Mouse (Mus musculus): ENCODE measurements at regions not wholly inside any gene's neighbourhood (a gene's known extent, or its start where the extent isn't known, plus 50 kb on each side); places are given as distances from the start of the nearest gene placed in this dataset.

DNA sequence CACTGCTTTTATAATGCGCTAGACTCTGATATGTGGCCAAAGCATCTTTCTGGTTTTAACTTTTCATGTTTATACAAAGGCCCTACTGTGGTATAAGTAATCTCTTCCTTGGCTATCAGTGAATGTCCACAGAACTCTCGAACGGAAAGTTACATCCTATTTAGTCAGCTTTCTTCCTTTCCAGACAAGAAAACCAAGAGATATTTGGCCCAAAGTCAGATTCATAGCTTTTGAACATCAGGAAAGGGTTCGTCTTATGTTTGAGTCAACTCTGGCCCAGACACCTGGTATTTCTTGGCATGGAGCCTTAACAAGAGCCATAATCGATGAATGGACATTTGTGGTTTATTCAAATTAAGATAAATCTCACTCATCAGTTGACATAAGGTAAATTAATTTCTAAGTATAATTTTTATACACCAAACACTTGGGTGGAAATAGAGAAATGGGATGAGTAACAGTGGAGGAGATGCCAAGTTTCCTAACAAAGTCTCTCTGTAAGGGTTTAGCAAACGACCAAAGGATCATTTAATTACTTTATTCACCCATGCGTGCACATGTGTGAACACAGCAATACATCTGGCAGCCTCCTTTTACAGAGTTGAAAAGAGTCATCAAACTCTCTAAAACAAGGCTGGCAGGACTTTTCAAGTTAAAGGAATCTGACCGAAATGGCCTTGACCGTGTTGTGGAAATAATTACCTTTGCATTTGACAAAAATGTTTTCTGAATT lies 287.2 kb upstream of the Rbms1 start:
- H3K36me3 ChIP-seq (replicated peaks; ENCODE audit: control insufficient read depth, insufficient read depth, low read depth), result no peaks in the 10 kb centered on the region
- DNase-seq (ENCODE audit: low read depth in 3 of 3, low spot score in 3 of 3) (no peak), ATAC-seq (ENCODE audit: insufficient read depth) (no peak)
- no peaks in the 10 kb centered on the region for H3K27me3 ChIP-seq (ENCODE audit: control insufficient read depth, insufficient read depth, low read length)
- H3K27ac ChIP-seq, result no peak overlapping the region
- H3K9ac ChIP-seq (replicated peaks), result no peak overlapping the region
- TF ChIP-seq CTCF (IDR thresholded peaks at IDR 0.05; ENCODE audit: low read depth), result no peak
- no peak for TF ChIP-seq EP300 (IDR thresholded peaks at IDR 0.05; ENCODE audit: low read depth)
- H3K4me2 ChIP-seq (ENCODE audit: low read depth), result no peak overlapping the region
- H3K4me3 ChIP-seq (ENCODE audit: insufficient read depth in 1 of 2, low read depth in 2 of 2, low read length in 2 of 2), result no peak overlapping the region
- no peaks in the 10 kb centered on the region for H3K4me1 ChIP-seq (replicated peaks; ENCODE audit: control insufficient read depth in 2 of 2, insufficient read depth in 2 of 2, low read length in 1 of 2)
- WGBS (ENCODE audit: insufficient replicate concordance), result 62% methylated on average over 9 of the region's 9 CpGs
- H3K9me3 ChIP-seq (ENCODE audit: control insufficient read depth, low read length), result no peaks in the 10 kb centered on the region

DNA sequence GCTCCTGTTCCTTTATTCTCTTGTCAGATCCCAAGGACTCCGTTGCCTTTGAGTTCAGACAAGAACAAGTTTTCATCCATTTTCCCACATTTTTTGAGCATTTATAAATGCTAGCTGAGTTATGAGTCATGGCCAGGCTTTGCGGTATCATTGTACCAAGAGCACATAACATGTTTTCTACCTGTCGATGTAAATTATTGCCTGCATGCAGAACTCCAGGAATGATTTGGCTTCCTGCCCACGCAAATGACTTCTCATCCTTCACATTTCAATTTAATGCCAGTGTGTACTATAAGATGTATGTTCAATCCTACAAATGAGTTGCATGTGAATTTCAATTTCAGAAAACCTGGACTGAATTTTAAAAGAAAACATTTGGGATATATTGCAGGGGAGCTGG lies 285.0 kb upstream of the Rbms1 start:
- Histone ChIP-seq H3K9ac (replicated peaks) (no peak overlapping the region), H3K9me3 (ENCODE audit: control insufficient read depth, low read length) (no peaks in the 10 kb centered on the region), H3K36me3 (replicated peaks; ENCODE audit: control insufficient read depth, insufficient read depth, low read depth) (no peaks in the 10 kb centered on the region), H3K4me2 (ENCODE audit: low read depth) (no peak overlapping the region), H3K27ac (no peak overlapping the region), H3K4me3 (ENCODE audit: insufficient read depth in 1 of 2, low read depth in 2 of 2, low read length in 2 of 2) (no peak overlapping the region), H3K4me1 (replicated peaks; ENCODE audit: control insufficient read depth in 2 of 2, insufficient read depth in 2 of 2, low read length in 1 of 2) (no peaks in the 10 kb centered on the region), H3K27me3 (ENCODE audit: control insufficient read depth, insufficient read depth, low read length) (no peaks in the 10 kb centered on the region)
- ATAC-seq (ENCODE audit: insufficient read depth), result no peak
- DNase-seq (ENCODE audit: low read depth in 3 of 3, low spot score in 3 of 3), result no peak
- TF ChIP-seq EP300 (IDR thresholded peaks at IDR 0.05; ENCODE audit: low read depth), result no peak
- no peak for TF ChIP-seq CTCF (IDR thresholded peaks at IDR 0.05; ENCODE audit: low read depth)
- WGBS (ENCODE audit: insufficient replicate concordance), result 67% methylated on average over 4 of the region's 4 CpGs

DNA sequence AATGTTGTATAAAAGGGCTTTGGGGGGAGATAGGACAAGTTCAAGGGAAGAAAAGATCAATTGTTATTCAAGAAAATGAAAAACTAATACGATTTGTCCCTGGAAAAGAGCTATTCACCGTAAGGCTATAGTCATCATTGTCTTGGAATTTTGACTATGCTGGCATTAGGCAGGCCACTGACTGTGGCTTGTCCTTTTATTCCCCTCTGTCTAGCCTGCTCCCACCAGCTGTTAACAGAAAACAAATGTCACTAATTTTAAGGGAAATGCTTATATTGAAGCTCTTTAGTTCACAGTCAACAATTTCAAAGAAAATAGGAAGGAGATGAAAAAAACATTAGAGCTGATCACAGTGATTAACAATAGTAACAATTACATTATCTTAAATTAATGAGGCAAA lies 284.3 kb upstream of the Rbms1 start:
- no peak overlapping the region for H3K4me3 ChIP-seq (ENCODE audit: insufficient read depth in 1 of 2, low read depth in 2 of 2, low read length in 2 of 2)
- no peak overlapping the region for H3K9ac ChIP-seq (replicated peaks)
- WGBS (ENCODE audit: insufficient replicate concordance), result 39% methylated on average over 2 of the region's 2 CpGs
- H3K27me3 ChIP-seq (ENCODE audit: control insufficient read depth, insufficient read depth, low read length), result no peaks in the 10 kb centered on the region
- H3K4me2 ChIP-seq (ENCODE audit: low read depth), result no peak overlapping the region
- no peaks in the 10 kb centered on the region for H3K36me3 ChIP-seq (replicated peaks; ENCODE audit: control insufficient read depth, insufficient read depth, low read depth)
- ATAC-seq (ENCODE audit: insufficient read depth), result no peak
- TF ChIP-seq CTCF (IDR thresholded peaks at IDR 0.05; ENCODE audit: low read depth) (no peak), EP300 (IDR thresholded peaks at IDR 0.05; ENCODE audit: low read depth) (no peak)
- H3K9me3 ChIP-seq (ENCODE audit: control insufficient read depth, low read length), result no peaks in the 10 kb centered on the region
- no peaks in the 10 kb centered on the region for H3K4me1 ChIP-seq (replicated peaks; ENCODE audit: control insufficient read depth in 2 of 2, insufficient read depth in 2 of 2, low read length in 1 of 2)
- H3K27ac ChIP-seq, result no peak overlapping the region
- no peak for DNase-seq (ENCODE audit: low read depth in 3 of 3, low spot score in 3 of 3)

DNA sequence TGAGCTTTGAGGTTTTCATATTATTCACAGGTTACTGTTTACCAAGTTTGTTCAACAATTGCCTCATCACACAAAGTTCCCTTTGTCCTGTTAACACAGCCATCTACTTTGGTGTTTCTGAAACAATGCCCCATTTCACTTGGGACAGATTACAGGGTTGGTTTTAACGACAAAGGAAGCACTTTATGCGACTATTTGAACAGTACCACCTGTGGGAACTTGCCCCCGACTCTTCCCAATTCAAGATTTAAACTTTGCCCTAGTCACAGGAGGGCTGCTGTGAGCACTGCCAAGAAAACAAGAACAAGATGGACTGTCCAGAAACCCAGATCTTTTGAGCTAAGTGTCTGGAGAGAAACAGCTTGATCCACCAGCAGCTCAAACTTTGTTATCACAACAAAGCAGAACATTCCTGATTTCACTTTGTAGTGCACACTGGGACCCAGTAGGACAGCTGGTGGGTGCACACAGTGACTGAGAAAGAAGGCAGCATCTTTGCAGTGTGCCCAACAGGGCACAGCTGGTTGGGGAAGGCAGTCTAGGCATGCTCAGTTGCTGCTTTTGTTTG lies 283.8 kb upstream of the Rbms1 start:
- H3K4me3 ChIP-seq (ENCODE audit: insufficient read depth in 1 of 2, low read depth in 2 of 2, low read length in 2 of 2), result no peak overlapping the region
- no peak for TF ChIP-seq CTCF (IDR thresholded peaks at IDR 0.05; ENCODE audit: low read depth)
- TF ChIP-seq EP300 (IDR thresholded peaks at IDR 0.05; ENCODE audit: low read depth), result no peak
- no peak for DNase-seq (ENCODE audit: low read depth in 3 of 3, low spot score in 3 of 3)
- H3K36me3 ChIP-seq (replicated peaks; ENCODE audit: control insufficient read depth, insufficient read depth, low read depth), result no peaks in the 10 kb centered on the region
- ATAC-seq (ENCODE audit: insufficient read depth), result no peak
- 11% methylated on average over 3 of the region's 3 CpGs for WGBS (ENCODE audit: insufficient replicate concordance)
- H3K27me3 ChIP-seq (ENCODE audit: control insufficient read depth, insufficient read depth, low read length), result no peaks in the 10 kb centered on the region
- H3K4me1 ChIP-seq (replicated peaks; ENCODE audit: control insufficient read depth in 2 of 2, insufficient read depth in 2 of 2, low read length in 1 of 2), result no peaks in the 10 kb centered on the region
- H3K27ac ChIP-seq, result no peak overlapping the region
- H3K9me3 ChIP-seq (ENCODE audit: control insufficient read depth, low read length), result no peaks in the 10 kb centered on the region
- H3K9ac ChIP-seq (replicated peaks), result no peak overlapping the region
- no peak overlapping the region for H3K4me2 ChIP-seq (ENCODE audit: low read depth)

- Histone ChIP-seq H3K27ac (no peak overlapping the region), H3K4me2 (ENCODE audit: low read depth) (no peak overlapping the region), H3K27me3 (ENCODE audit: control insufficient read depth, insufficient read depth, low read length) (no peaks in the 10 kb centered on the region), H3K9me3 (ENCODE audit: control insufficient read depth, low read length) (no peaks in the 10 kb centered on the region), H3K4me1 (replicated peaks; ENCODE audit: control insufficient read depth in 2 of 2, insufficient read depth in 2 of 2, low read length in 1 of 2) (no peaks in the 10 kb centered on the region), H3K36me3 (replicated peaks; ENCODE audit: control insufficient read depth, insufficient read depth, low read depth) (no peaks in the 10 kb centered on the region), H3K4me3 (ENCODE audit: insufficient read depth in 1 of 2, low read depth in 2 of 2, low read length in 2 of 2) (no peak overlapping the region), H3K9ac (replicated peaks) (no peak overlapping the region)
- DNase-seq (ENCODE audit: low read depth in 3 of 3, low spot score in 3 of 3) (no peak), ATAC-seq (ENCODE audit: insufficient read depth) (no peak)
- 62% methylated on average over 7 of the region's 7 CpGs for WGBS (ENCODE audit: insufficient replicate concordance)
- TF ChIP-seq CTCF (IDR thresholded peaks at IDR 0.05; ENCODE audit: low read depth) (no peak), EP300 (IDR thresholded peaks at IDR 0.05; ENCODE audit: low read depth) (no peak)
These were observed 282.5 kb upstream of the Rbms1 start for GRCm38 (mm10) chr2:61245526-61245925.
